Comparison of ENCODE assay signal across 15 mouse cellular contexts in the genomic region with DNA sequence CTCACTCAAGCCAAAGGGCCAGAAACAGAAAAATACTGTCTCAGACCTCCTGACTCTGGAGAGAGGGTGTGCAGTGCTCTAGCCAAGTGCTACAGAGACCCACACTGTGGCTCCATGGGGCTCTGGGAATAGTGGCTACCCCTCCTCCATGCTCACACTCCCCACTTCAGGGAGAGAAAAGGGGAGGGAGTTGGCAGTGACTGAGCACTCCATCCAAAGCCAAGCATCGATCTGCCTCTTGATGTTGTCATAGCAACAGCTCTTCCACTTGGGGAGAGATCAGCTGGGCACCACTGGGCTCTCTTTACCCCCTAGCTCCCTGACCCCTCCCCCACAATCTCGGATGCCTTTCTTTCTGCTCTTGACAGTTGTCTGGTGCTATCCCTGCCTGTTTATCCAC. TPM values are rescaled to one million over a fixed set of nuclear protein-coding genes. Genes with fewer than 3 reads are reported as not detected.
DNase-seq lines count a peak whose midpoint lies in the region; ATAC-seq lines count a peak whose summit lies in the region.
"Had no signal": no experiment of that assay in that cellular context is flagged by ENCODE, and none has a peak within 500 bp of the region (broad histone marks: within the 10 kb centered on the region; RNA-seq: fewer than 3 reads in every experiment).

No protein-coding gene starts in this region.

- no peak overlapping the region for H3K4me2 ChIP-seq in midbrain, embryonic 13.5 days (replicated peaks)
- H3K4me2 ChIP-seq: lung, embryonic 14.5 days had no signal

- no peak overlapping the region for H3K9ac ChIP-seq in midbrain, embryonic 13.5 days (replicated peaks)
- H3K9ac ChIP-seq: lung, embryonic 14.5 days had no signal

- ATAC-seq in cerebellum, adult (ENCODE audit: insufficient number of reproducible peaks, low FRiP score, low TSS enrichment): no peak
- ATAC-seq in midbrain, embryonic 13.5 days: peak; percentile 96
- no peak for ATAC-seq in CD4-positive, CD25-positive, alpha-beta regulatory T cell, adult 4 months

- peak; percentile 8 for DNase-seq in cerebellum, adult 9-11 months
- peak; percentile 47 for DNase-seq in brain, adult 2 months (ENCODE audit: low read depth, low spot score)
- peak; percentile 35 for DNase-seq in hindbrain, embryonic 10.5 days (ENCODE audit: low spot score)
- no peak for DNase-seq in kidney, postnatal 4 days
- DNase-seq in testis, postnatal 14 days (ENCODE audit: low spot score): no peak
- DNase-seq: adrenal gland, adult 2 months; cerebellum, adult 8-10 months; heart, postnatal 14 days; kidney, postnatal 14 days; lung, embryonic 14.5 days had no signal

- H3K27me3 ChIP-seq in hindbrain, embryonic 10.5 days (ENCODE audit: insufficient read depth, poor library complexity, severe bottlenecking): no peaks in the 10 kb centered on the region
- H3K27me3 ChIP-seq in midbrain, embryonic 13.5 days: no peaks in the 10 kb centered on the region

- H3K36me3 ChIP-seq in hindbrain, embryonic 10.5 days: no peaks in the 10 kb centered on the region
- H3K36me3 ChIP-seq in midbrain, embryonic 13.5 days: no peaks in the 10 kb centered on the region
- H3K36me3 ChIP-seq: G1E; limb, embryonic 10.5 days had no signal

- H3K9me3 ChIP-seq in hindbrain, embryonic 10.5 days: no peaks in the 10 kb centered on the region
- H3K9me3 ChIP-seq in midbrain, embryonic 13.5 days: no peaks in the 10 kb centered on the region
- H3K9me3 ChIP-seq: limb, embryonic 10.5 days had no signal

- 8% methylated on average over 2 of the region's 2 CpGs for WGBS in hindbrain, embryonic 10.5 days
- WGBS in midbrain, embryonic 13.5 days: 3% methylated on average over 2 of the region's 2 CpGs

- H3K4me3 ChIP-seq in hindbrain, embryonic 10.5 days: no peak overlapping the region
- H3K4me3 ChIP-seq in midbrain, embryonic 13.5 days (replicated peaks): no peak overlapping the region
- H3K4me3 ChIP-seq: limb, embryonic 10.5 days had no signal

- peaks cover 13% of the 10 kb centered on the region for H3K4me1 ChIP-seq in hindbrain, embryonic 10.5 days (replicated peaks)
- H3K4me1 ChIP-seq in midbrain, embryonic 13.5 days (replicated peaks): peaks cover 9% of the 10 kb centered on the region
- H3K4me1 ChIP-seq: limb, embryonic 10.5 days had no signal

- peak overlapping the region; percentile 71 for H3K27ac ChIP-seq in hindbrain, embryonic 10.5 days
- peak overlapping the region; percentile 52 for H3K27ac ChIP-seq in midbrain, embryonic 13.5 days
- H3K27ac ChIP-seq: limb, embryonic 10.5 days had no signal

RNA-seq across cellular contexts. Expression of gene Gp2, which starts 38.4 kb away (rescaled TPM):
- not detected in 2 replicates for polyA plus RNA-seq in hindbrain, embryonic 10.5 days (2016; fragmentation: Nextera tagmentation; extraction: Ambion mirVana)
- polyA plus RNA-seq in midbrain, embryonic 13.5 days (2015; fragmentation: Nextera tagmentation; extraction: Ambion mirVana): not detected in 2 replicates
- polyA plus RNA-seq in CD4-positive, CD25-positive, alpha-beta regulatory T cell, adult 4 months (2017; shearing (Covaris generic)): not detected
- polyA plus RNA-seq: adrenal gland, adult 2 months; G1E; limb, embryonic 10.5 days; lung, embryonic 14.5 days had no signal

RNA-seq across cellular contexts. Expression of gene Umod, which starts 58.4 kb away (rescaled TPM):
- polyA plus RNA-seq in hindbrain, embryonic 10.5 days (2016; fragmentation: Nextera tagmentation; extraction: Ambion mirVana): 0.14 TPM in 1 of 2 replicates, not detected in the other
- polyA plus RNA-seq in midbrain, embryonic 13.5 days (2015; fragmentation: Nextera tagmentation; extraction: Ambion mirVana): not detected in 2 replicates
- not detected for polyA plus RNA-seq in CD4-positive, CD25-positive, alpha-beta regulatory T cell, adult 4 months (2017; shearing (Covaris generic))
- polyA plus RNA-seq: adrenal gland, adult 2 months; G1E; limb, embryonic 10.5 days; lung, embryonic 14.5 days had no signal

Comparison
In these comparisons a context has a peak if more than half of its experiments do, and no peak if none do; other contexts are left out.
1. DNase-seq: peak in cerebellum, adult 9-11 months (single experiment), brain, adult 2 months (single experiment) and hindbrain, embryonic 10.5 days (single experiment); none in kidney, postnatal 4 days (0 of 2) and testis, postnatal 14 days (single experiment).